Mouse (Mus musculus) forebrain, embryonic 16.5 days (tissue): ENCODE data around the gene Epn2. TPM values are rescaled to one million over a fixed set of nuclear protein-coding genes. Genes with fewer than 3 reads are reported as not detected.

Experiments
- ATAC-seq: fragments of 200-750 bp; cut with Nextera tagmentation; 2 replicates; pipeline ENCODE4 v1.8.0; 2017; ENCODE audit warnings: mild to moderate bottlenecking, moderate library complexity
- H3K27ac ChIP-seq: fragments of 300-500 bp; sonication (generic); 2 replicates; pipeline ENCODE4 v1.5.1; 2014; ENCODE audit warnings: low read length, control low read depth
- H3K27me3 ChIP-seq: fragments of 300-500 bp; sonication (generic); replicated peaks from 2 replicates; pipeline ENCODE4 v1.6.1; 2014; ENCODE audit warnings: low read length; ENCODE audit not compliant: control insufficient read depth, insufficient read depth
- H3K36me3 ChIP-seq: fragments of 300-500 bp; sonication (generic); 2 replicates; pipeline ENCODE4 v1.6.1; 2014; ENCODE audit not compliant: control insufficient read depth, insufficient read depth
- H3K4me1 ChIP-seq: fragments of 300-500 bp; sonication (generic); replicated peaks from 2 replicates; pipeline ENCODE4 v1.6.1; 2014; ENCODE audit warnings: low read length; ENCODE audit not compliant: control insufficient read depth, insufficient read depth
- H3K4me2 ChIP-seq: fragments of 300-500 bp; sonication (generic); 2 replicates; pipeline ENCODE4 v1.6.1; 2014; ENCODE audit warnings: mild to moderate bottlenecking, low read length, control low read depth
- H3K4me3 ChIP-seq: fragments of 300-500 bp; sonication (generic); replicated peaks from 2 replicates; pipeline ENCODE4 v1.5.1; 2014; ENCODE audit warnings: mild to moderate bottlenecking, low read length, control low read depth
- H3K9ac ChIP-seq: fragments of 300-500 bp; sonication (generic); replicated peaks from 2 replicates; pipeline ENCODE4 v1.6.1; 2014; ENCODE audit warnings: low read depth, low read length, control low read depth
- H3K9me3 ChIP-seq: fragments of 300-500 bp; sonication (generic); 2 replicates; pipeline ENCODE4 v1.6.1; 2016; ENCODE audit warnings: low read length; ENCODE audit not compliant: control insufficient read depth
- WGBS: fragments of 180-500 bp; shearing (Covaris S2); extraction: QIAGEN DNeasy Blood & Tissue Kit; methylation state at CpG from one replicate; pipeline ENCODE4 v1.1.7; 2014; 5-methylcytosine and 5-hydroxymethylcytosine counted together
- polyA plus RNA-seq: library from polyadenylated mRNA; unstranded; fragments of >200 nt; fragmentation: Nextera tagmentation; extraction: Ambion mirVana; gene quantifications from 2 replicates; pipeline ENCODE4 v1.2.1, GENCODE M21; 2015

Gene Epn2
- polyA plus RNA-seq, result 74.6 and 92.8 TPM in 2 replicates

DNA sequence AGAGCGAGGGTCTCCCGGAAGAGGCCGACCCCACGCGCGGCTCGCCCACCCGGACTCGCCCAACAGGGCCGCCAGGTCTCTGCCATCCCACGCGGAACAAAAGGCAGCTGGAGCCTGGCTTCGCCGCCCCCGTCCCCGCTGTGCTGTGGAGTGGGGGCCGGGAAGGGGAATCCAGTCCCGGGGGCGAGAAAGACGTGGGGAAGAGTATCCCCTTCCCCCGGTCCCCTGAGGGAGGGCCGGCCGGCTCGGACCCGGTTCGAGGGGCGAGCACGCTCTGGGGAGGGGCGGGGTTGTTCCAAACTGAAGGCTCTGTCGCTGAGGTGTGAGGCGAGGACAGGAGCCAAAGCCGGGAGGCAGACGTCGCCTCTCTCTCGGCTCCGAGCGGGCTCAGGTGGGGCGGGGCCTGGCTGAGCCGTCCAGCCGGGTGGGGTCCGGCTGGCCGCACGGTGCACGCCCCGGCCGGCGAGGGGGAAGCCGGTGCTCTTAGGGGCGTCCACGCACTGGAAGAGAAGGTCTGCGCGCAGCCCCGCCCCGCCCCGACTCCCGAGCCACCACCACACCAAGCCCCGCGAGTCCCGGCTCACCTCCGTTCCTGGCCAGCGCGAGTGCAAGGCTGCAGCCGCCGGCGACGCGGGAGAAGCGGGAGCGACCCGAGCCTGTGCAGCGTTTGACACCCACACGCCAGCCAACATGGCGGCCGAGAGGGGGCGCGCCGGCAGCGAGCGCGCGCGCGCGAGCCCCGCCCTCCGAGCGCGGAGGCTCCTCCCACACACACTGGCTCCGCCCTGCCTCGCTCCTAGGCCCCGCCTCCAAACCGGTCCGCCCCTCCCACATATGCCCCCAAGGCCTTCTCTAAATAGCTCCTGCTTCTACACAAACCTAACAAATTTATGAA is at the start of gene Epn2:
Gene Epn2, minus strand, starts transcription at position 705 of the 895 bp plus-strand sequence.
- peak; percentile 89 for ATAC-seq
- no peaks in the 10 kb centered on the region for H3K27me3 ChIP-seq
- no peaks in the 10 kb centered on the region for H3K9me3 ChIP-seq
- WGBS, result under 1% methylated on average over 86 of the region's 93 CpGs
- H3K9ac ChIP-seq, result peak within 1 kb of the TSS; percentile 95
- peak within 1 kb of the TSS; percentile 98 for H3K4me3 ChIP-seq
- H3K4me2 ChIP-seq, result peak within 1 kb of the TSS; percentile 73
- peaks cover 18% of the 10 kb centered on the region for H3K4me1 ChIP-seq
- no peaks in the 10 kb centered on the region for H3K36me3 ChIP-seq
- H3K27ac ChIP-seq, result peak within 1 kb of the TSS; percentile 87

DNA sequence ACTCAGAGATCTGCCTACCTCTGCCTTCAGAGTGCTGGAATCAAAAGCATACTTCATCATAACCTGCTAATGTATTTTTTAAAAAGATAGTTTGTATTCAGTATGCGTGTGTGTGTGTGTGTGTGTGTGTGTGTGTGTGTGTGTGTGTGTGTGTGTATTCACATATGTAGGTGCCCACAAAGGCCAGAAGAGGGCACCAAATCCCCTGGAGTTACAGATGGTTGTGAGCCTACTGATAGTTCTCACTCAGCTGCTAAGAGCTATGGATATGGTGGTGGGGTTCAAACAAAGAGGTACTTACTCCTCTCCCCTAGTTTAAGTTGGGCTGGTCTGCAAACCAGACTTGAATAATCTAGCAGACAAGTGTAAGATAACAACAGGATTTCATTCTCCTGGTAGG is 47.0 kb upstream of the Epn2 start:
- Histone ChIP-seq H3K27me3 (no peaks in the 10 kb centered on the region), H3K9ac (no peak overlapping the region), H3K4me3 (no peak overlapping the region), H3K4me2 (no peak overlapping the region), H3K4me1 (no peaks in the 10 kb centered on the region), H3K9me3 (no peaks in the 10 kb centered on the region), H3K36me3 (no peaks in the 10 kb centered on the region), H3K27ac (no peak overlapping the region)
- WGBS, result 75% methylated on average over 1 of the region's 1 CpGs
- ATAC-seq, result no peak

DNA sequence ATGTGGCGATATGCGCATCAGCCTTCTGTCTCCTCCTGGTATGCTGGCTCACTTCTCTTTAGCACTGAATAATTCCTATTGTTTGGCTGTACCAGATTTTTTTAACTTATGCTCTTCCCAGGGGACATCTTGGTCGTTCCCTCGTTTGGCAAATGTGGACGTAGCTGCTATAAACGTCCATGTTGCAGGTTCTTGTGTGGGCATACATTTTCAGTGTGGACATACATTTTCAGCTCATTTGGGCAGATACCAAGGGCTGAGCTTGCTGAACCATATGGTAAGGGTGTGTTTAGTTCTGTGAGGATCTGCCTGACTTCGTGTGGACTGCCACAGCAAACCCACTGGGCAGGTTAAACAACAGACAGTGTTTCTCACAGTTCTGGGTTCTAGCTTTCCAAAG is 45.6 kb upstream of the Epn2 start:
- H3K36me3 ChIP-seq, result no peaks in the 10 kb centered on the region
- 63% methylated on average over 7 of the region's 7 CpGs for WGBS
- ATAC-seq, result no peak
- no peaks in the 10 kb centered on the region for H3K9me3 ChIP-seq
- H3K27ac ChIP-seq, result no peak overlapping the region
- H3K4me1 ChIP-seq, result peaks cover 6% of the 10 kb centered on the region
- no peaks in the 10 kb centered on the region for H3K27me3 ChIP-seq
- H3K4me3 ChIP-seq, result no peak overlapping the region
- H3K4me2 ChIP-seq, result no peak overlapping the region
- H3K9ac ChIP-seq, result no peak overlapping the region

DNA sequence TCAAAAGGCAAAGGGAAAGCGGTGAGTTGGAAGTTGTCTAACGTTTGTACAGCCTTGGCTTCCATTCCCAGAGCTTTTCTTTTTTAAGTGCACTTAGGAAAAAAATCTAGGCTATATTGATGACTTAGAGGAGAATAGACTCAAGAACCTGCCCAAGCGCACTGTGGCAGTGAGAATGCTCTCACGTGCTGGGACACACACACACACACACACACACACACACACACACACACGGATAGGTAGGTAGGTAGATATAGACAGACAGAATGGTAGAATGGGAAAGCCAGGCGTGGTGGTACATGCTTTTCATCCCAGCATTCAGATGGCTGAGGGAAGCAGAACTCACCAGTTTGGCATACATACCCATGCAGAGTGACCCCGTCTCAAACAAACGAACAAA is 41.3 kb upstream of the Epn2 start:
- peak overlapping the region; percentile 63 for H3K9ac ChIP-seq
- H3K9me3 ChIP-seq, result no peaks in the 10 kb centered on the region

DNA sequence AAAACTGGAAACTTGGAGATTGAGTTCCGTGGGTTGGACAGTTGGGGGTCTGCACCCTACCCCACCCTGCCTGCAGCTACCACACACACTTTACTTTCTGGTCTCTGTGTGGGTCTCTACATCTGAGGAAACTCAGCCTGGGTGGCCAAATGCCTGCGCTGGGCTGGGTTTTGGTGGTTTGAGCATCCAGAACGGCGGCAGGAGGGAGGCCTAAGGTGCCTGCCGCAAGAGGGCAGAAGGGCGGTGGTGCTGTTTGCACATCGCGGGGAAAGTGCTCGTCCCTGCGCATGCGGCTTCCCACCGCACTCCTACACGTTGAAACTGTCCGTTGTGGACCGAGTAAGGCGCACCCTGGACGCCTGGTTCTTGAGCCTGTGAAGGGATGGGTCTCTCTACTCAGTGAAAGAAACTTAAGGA is 40.8 kb upstream of the Epn2 start:
- no peaks in the 10 kb centered on the region for H3K9me3 ChIP-seq
- peak overlapping the region; percentile 46 for H3K4me3 ChIP-seq
- peaks cover 22% of the 10 kb centered on the region for H3K4me1 ChIP-seq
- H3K27me3 ChIP-seq, result no peaks in the 10 kb centered on the region
- peak overlapping the region; percentile 75 for H3K4me2 ChIP-seq
- WGBS, result under 1% methylated on average over 17 of the region's 17 CpGs
- no peak overlapping the region for H3K27ac ChIP-seq
- H3K36me3 ChIP-seq, result no peaks in the 10 kb centered on the region
- H3K9ac ChIP-seq, result peak overlapping the region; percentile 63
- ATAC-seq, result peak; percentile 64

More for the DNA sequence above, 41.3 kb upstream of the Epn2 start:
- WGBS, result 65% methylated on average over 8 of the region's 8 CpGs
- no peaks in the 10 kb centered on the region for H3K36me3 ChIP-seq
- H3K27ac ChIP-seq, result no peak overlapping the region
- no peak for ATAC-seq
- H3K4me3 ChIP-seq, result peak overlapping the region; percentile 46
- peaks cover 21% of the 10 kb centered on the region for H3K4me1 ChIP-seq
- H3K4me2 ChIP-seq, result peak overlapping the region; percentile 75
- H3K27me3 ChIP-seq, result no peaks in the 10 kb centered on the region

DNA sequence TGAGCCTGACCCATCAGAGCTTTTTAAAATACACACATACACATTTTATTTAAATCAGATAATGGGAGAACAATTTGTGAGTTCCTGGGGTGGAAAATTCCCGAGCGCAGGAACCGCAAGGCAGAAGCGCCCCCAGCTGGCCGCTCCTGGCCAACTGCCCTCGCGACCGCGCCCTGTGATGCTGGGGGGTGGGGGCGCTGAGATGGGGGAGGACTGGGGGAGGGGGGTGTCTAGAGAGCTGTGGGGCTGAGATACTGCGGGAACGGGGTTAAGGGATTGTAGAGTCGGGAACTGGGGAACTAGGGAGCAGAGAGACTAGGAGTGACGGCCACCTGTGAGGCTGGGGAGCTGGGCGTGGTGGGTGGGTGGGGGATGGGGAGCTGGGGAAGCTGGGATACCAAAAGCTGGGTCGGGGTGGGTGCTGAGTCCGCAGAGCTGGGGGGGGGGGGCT is 40.3 kb upstream of the Epn2 start:
- Histone ChIP-seq H3K36me3 (no peaks in the 10 kb centered on the region), H3K27me3 (no peaks in the 10 kb centered on the region), H3K4me3 (peak overlapping the region; percentile 46), H3K27ac (no peak overlapping the region), H3K4me1 (peaks cover 22% of the 10 kb centered on the region), H3K4me2 (peak overlapping the region; percentile 75), H3K9me3 (no peaks in the 10 kb centered on the region), H3K9ac (peak overlapping the region; percentile 63)
- peak; percentile 59 for ATAC-seq
- 0% methylated on average over 15 of the region's 17 CpGs for WGBS

DNA sequence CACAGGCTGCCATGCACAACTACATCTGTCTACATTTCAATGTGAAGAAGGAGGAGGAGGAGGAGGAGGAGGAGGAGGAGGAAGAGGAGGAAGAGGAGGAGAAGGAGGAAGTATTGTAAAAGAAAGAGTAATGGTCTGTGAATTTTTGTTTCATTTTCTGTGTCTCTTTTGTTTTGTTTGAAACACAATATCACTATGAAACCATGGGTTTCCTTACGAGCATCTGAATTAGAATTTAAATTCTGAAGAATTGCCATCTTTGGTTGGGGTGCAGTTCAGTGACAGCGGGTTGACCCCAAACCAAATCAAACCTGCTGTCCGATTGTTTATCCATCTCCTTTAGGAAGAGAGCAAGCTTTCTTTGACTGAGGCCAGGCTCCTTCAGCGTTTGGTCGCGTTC is 39.9 kb upstream of the Epn2 start:
- Histone ChIP-seq H3K27me3 (no peaks in the 10 kb centered on the region), H3K4me2 (peak overlapping the region; percentile 75), H3K36me3 (no peaks in the 10 kb centered on the region), H3K4me1 (peaks cover 22% of the 10 kb centered on the region), H3K9ac (peak overlapping the region; percentile 63), H3K27ac (no peak overlapping the region), H3K4me3 (peak overlapping the region; percentile 46), H3K9me3 (no peaks in the 10 kb centered on the region)
- ATAC-seq, result no peak
- 13% methylated on average over 6 of the region's 6 CpGs for WGBS

DNA sequence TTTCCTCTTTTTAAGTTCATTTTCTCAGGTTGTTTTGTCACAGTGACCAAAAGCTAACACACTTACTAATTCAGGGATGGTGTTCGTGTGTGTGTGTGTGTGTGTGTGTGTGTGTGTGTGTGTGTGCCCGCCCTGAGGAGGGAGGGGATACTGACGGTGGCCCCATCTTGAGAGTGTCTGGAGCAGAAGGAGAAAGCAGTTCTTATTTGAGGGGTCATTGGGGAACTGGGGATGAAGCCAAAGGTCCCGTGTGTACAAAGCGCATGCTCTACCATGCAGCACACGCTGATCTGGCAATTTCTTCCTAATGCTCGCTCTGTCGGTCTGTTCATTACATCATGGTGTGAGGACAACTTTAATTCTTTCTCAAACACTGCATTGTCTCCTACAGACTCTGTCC is 39.1 kb upstream of the Epn2 start:
- no peaks in the 10 kb centered on the region for H3K27me3 ChIP-seq
- no peak overlapping the region for H3K4me2 ChIP-seq
- peaks cover 22% of the 10 kb centered on the region for H3K4me1 ChIP-seq
- no peak for ATAC-seq
- no peak overlapping the region for H3K9ac ChIP-seq
- no peak overlapping the region for H3K27ac ChIP-seq
- H3K9me3 ChIP-seq, result no peaks in the 10 kb centered on the region
- no peak overlapping the region for H3K4me3 ChIP-seq
- H3K36me3 ChIP-seq, result no peaks in the 10 kb centered on the region
- WGBS, result 76% methylated on average over 8 of the region's 8 CpGs

DNA sequence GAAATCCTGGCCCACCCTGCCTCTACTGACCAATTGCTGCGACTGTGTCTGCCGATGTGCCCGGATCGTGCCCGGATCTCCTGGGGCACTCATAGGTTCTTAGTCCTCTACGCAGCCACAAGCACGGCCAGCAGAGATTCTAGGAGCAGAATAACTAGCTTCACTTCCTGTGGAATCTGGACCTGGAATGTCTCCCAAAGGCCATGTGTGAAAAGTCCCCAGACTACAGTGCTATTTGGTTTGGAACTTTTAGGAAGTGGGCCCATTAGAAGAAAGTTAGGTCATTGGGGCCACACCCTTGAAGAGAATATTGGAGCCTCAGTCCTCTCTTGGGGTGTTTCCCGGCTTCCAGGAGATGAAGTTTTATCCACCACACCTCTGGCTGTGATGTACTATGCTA is 38.6 kb upstream of the Epn2 start:
- Histone ChIP-seq H3K27ac (no peak overlapping the region), H3K36me3 (no peaks in the 10 kb centered on the region), H3K27me3 (no peaks in the 10 kb centered on the region), H3K9ac (no peak overlapping the region), H3K4me1 (peaks cover 22% of the 10 kb centered on the region), H3K4me2 (no peak overlapping the region), H3K9me3 (no peaks in the 10 kb centered on the region), H3K4me3 (no peak overlapping the region)
- no peak for ATAC-seq
- 93% methylated on average over 8 of the region's 8 CpGs for WGBS
